Mouse (Mus musculus): Measurements from ENCODE around the gene Snhg11. TPM values are rescaled to one million over a fixed set of nuclear protein-coding genes. Genes with fewer than 3 reads are reported as not detected.

The Snhg11 gene
- 20.2 and 23.8 TPM in 2 replicates for polyA plus RNA-seq (2014; fragmentation: Nextera tagmentation; extraction: Ambion mirVana)

DNA sequence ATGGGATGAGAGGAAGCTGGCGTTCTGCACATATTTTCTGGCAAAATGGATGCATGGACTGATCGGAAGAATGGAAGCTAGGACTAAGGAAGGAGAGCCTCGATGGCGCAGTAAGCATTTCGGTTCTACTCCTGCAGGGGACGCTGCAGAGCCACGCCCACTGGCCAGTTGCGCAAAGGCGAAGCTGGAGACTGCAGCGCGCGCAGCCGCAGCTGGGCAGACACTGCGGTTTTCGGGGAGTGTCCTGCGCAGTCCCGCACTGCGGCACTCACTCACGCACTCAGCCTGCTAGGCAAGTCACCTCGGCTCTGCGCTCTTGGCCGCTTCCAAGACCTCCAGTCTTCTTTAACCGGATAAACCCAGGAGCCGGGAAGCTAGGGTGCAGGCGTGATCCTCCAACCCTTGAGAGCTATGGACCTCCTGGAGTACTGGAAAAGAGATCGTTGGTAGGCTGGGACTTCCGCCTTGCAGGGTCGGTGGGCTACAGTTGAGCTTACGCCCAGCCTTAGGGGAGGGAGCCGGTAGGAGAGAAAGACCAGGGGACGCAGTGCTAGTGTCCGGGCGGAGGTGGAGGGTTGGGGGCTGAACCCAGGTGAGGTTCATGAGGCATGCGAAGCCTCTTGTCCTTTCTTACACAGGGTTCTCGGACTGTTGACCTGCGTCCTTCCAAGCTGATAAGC lies at the start of gene Snhg11:
Snhg11 (plus strand) TSS at position 196 of the 680 bp plus-strand sequence.
- Histone ChIP-seq H3K36me3 (ENCODE audit: control insufficient read depth, insufficient read depth, low read length) (no peaks in the 10 kb centered on the region), H3K4me1 (replicated peaks; ENCODE audit: control insufficient read depth, insufficient read depth, low read length) (no peaks in the 10 kb centered on the region), H3K27ac (ENCODE audit: low read depth, low read length) (no peak within 1 kb of the TSS), H3K9me3 (ENCODE audit: control insufficient read depth, low read length) (no peaks in the 10 kb centered on the region), H3K4me2 (ENCODE audit: low read depth, low read length, severe bottlenecking) (peak within 1 kb of the TSS; percentile 51), H3K27me3 (ENCODE audit: control insufficient read depth, insufficient read depth, low read length) (peaks cover 5% of the 10 kb centered on the region; the same call in 1 of the 2 replicates), H3K9ac (ENCODE audit: low read length) (peak within 1 kb of the TSS; percentile 18; the same call in 1 of the 2 replicates), H3K4me3 (ENCODE audit: low read depth, low read length) (peak within 1 kb of the TSS; percentile 32)
- ATAC-seq (replicated peaks; ENCODE audit: low FRiP score) (peak; percentile 76), DNase-seq (ENCODE audit: low spot score) (peak; percentile 87)
- WGBS: 2% methylated on average over 36 of the region's 36 CpGs

DNA sequence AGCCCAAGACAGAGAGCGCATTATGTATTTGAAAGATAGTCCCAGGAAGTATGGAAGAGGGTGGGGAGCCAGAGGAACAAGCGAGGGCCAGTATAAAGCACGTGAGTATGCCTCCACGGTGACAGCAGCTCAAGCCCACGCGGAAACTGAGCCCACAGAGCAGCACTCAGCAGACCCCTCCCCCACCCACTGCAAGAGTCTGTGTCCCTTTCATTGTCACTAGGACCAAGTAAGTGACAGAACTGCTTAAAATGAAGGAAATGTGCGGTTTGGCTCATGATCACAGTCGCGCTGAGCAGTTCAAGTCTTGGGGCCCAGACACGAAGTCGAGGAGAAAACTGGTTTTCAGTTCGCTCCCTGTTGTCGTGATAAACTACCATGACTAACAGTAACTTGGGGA lies 41.1 kb upstream of the Snhg11 start:
- 90% methylated on average over 13 of the region's 13 CpGs for WGBS
- H3K9me3 ChIP-seq (ENCODE audit: control insufficient read depth, low read length): no peaks in the 10 kb centered on the region
- H3K4me2 ChIP-seq (ENCODE audit: low read depth, low read length, severe bottlenecking): no peak overlapping the region
- no peak overlapping the region for H3K27ac ChIP-seq (ENCODE audit: low read depth, low read length)
- H3K36me3 ChIP-seq (ENCODE audit: control insufficient read depth, insufficient read depth, low read length): no peaks in the 10 kb centered on the region
- H3K4me1 ChIP-seq (replicated peaks; ENCODE audit: control insufficient read depth, insufficient read depth, low read length): 0 out of 2 replicates have a peak, but pooled peaks cover 2% of the 10 kb centered on the region
- no peaks in the 10 kb centered on the region for H3K27me3 ChIP-seq (ENCODE audit: control insufficient read depth, insufficient read depth, low read length)
- ATAC-seq (replicated peaks; ENCODE audit: low FRiP score): no peak
- no peak overlapping the region for H3K9ac ChIP-seq (ENCODE audit: low read length)
- no peak overlapping the region for H3K4me3 ChIP-seq (ENCODE audit: low read depth, low read length)
- no peak for DNase-seq (ENCODE audit: low spot score)

DNA sequence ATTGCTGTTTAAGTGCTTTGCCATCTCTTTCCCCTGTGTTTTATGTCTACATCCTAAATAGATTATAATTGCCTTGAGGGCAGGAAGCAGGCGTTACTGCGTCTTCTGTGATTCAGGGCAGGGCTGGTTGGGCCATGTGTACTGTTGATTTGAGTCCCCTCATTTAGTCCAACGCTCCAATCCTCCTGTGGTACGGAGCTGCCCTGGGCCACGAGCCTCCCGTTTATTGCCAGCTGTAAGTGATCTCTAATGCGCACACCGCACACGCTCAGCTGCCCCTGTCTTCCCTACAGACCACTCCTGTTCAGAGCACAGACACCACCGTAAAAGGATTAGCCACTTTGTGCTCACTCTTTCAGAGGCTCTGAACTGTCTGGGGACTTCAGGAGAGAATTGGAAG lies 37.7 kb upstream of the Snhg11 start:
- Histone ChIP-seq H3K4me1 (replicated peaks; ENCODE audit: control insufficient read depth, insufficient read depth, low read length) (0 out of 2 replicates have a peak, but pooled peaks cover 2% of the 10 kb centered on the region), H3K9me3 (ENCODE audit: control insufficient read depth, low read length) (no peaks in the 10 kb centered on the region), H3K9ac (ENCODE audit: low read length) (no peak overlapping the region), H3K27ac (ENCODE audit: low read depth, low read length) (no peak overlapping the region), H3K4me2 (ENCODE audit: low read depth, low read length, severe bottlenecking) (no peak overlapping the region), H3K4me3 (ENCODE audit: low read depth, low read length) (no peak overlapping the region), H3K36me3 (ENCODE audit: control insufficient read depth, insufficient read depth, low read length) (no peaks in the 10 kb centered on the region), H3K27me3 (ENCODE audit: control insufficient read depth, insufficient read depth, low read length) (no peaks in the 10 kb centered on the region)
- ATAC-seq (replicated peaks; ENCODE audit: low FRiP score) (no peak), DNase-seq (ENCODE audit: low spot score) (no peak)
- WGBS: 82% methylated on average over 10 of the region's 10 CpGs

DNA sequence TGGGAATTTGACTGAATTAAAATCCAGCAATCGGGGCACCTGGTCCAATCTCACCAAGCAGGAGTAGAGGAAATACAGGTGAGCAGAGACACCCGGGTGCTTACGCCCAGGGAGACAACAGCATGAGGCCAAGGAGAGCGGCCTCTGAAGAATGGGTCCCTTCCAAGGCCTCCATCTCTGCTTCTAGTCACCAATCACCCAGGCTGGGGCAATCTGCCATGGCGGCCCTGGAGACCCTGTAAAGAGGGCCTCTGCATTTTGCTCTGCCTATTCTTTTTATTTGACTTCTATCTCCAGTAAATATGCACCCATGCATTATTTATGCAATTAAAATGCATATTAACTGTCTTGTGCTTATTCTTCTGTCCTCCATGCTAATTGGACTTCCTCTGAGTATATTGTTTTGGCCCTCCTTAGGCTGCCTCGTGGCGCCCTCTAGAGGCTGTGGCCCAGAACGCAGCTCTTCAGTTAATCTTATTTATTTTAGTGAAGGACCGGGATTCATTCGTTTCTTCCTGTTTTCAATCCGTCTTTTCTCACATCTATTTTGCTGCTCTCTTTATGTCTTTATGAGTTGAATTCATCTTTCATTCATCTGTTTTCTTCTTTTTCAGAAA lies 35.4 kb upstream of the Snhg11 start:
- DNase-seq (ENCODE audit: low spot score) (peak; percentile 81), ATAC-seq (replicated peaks; ENCODE audit: low FRiP score) (no peak)
- Histone ChIP-seq H3K4me1 (replicated peaks; ENCODE audit: control insufficient read depth, insufficient read depth, low read length) (0 out of 2 replicates have a peak, but pooled peaks cover 2% of the 10 kb centered on the region), H3K27ac (ENCODE audit: low read depth, low read length) (no peak overlapping the region), H3K9ac (ENCODE audit: low read length) (no peak overlapping the region), H3K4me3 (ENCODE audit: low read depth, low read length) (no peak overlapping the region), H3K9me3 (ENCODE audit: control insufficient read depth, low read length) (no peaks in the 10 kb centered on the region), H3K27me3 (ENCODE audit: control insufficient read depth, insufficient read depth, low read length) (no peaks in the 10 kb centered on the region), H3K36me3 (ENCODE audit: control insufficient read depth, insufficient read depth, low read length) (no peaks in the 10 kb centered on the region), H3K4me2 (ENCODE audit: low read depth, low read length, severe bottlenecking) (no peak overlapping the region)
- 40% methylated on average over 11 of the region's 11 CpGs for WGBS

DNA sequence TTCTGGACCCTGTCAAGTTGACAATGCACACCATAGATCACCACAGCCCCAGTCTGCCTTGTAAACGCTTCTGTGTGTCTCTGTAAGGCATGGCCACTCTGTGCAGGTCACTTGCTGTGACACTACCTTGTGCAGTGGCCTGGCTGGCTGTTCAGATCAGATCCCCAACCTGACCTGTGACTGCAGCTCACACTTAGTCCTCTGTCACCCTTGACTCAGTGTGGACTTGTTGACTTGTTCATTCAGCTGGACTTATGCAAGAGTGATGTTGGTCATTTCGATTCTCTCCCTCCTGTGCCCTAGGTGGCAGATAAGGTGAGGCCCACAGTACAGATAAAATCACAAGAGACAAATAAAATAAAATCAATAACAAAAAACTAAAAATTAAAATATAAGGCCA lies 34.1 kb upstream of the Snhg11 start:
- Histone ChIP-seq H3K4me2 (ENCODE audit: low read depth, low read length, severe bottlenecking) (no peak overlapping the region), H3K9me3 (ENCODE audit: control insufficient read depth, low read length) (no peaks in the 10 kb centered on the region), H3K4me1 (replicated peaks; ENCODE audit: control insufficient read depth, insufficient read depth, low read length) (no peaks in the 10 kb centered on the region), H3K27me3 (ENCODE audit: control insufficient read depth, insufficient read depth, low read length) (no peaks in the 10 kb centered on the region), H3K36me3 (ENCODE audit: control insufficient read depth, insufficient read depth, low read length) (no peaks in the 10 kb centered on the region), H3K4me3 (ENCODE audit: low read depth, low read length) (no peak overlapping the region), H3K9ac (ENCODE audit: low read length) (no peak overlapping the region), H3K27ac (ENCODE audit: low read depth, low read length) (no peak overlapping the region)
- ATAC-seq (replicated peaks; ENCODE audit: low FRiP score) (no peak), DNase-seq (ENCODE audit: low spot score) (no peak)
- whole genome bisulfite sequencing: 87% methylated on average over 2 of the region's 2 CpGs

DNA sequence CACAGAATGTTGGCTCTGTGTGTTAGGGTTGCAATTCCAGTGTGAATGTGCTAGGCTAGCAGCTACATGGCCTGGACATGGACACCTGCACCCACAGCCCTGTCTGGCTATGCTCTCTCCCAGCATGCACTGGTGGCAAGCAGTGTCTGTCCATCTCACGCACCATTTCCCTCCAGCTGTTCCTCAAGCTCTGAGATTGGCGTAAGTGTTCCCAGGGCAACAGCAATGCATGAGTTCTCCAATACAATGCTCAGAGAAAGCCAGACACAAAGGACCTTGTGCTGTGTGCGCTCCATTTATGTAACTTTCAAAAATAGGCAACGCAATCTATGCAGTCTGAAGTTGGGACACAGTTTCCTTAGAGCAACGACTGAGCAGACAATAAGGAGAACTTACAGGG lies 31.9 kb upstream of the Snhg11 start:
- H3K4me3 ChIP-seq (ENCODE audit: low read depth, low read length): no peak overlapping the region
- no peaks in the 10 kb centered on the region for H3K27me3 ChIP-seq (ENCODE audit: control insufficient read depth, insufficient read depth, low read length)
- no peak overlapping the region for H3K4me2 ChIP-seq (ENCODE audit: low read depth, low read length, severe bottlenecking)
- no peaks in the 10 kb centered on the region for H3K36me3 ChIP-seq (ENCODE audit: control insufficient read depth, insufficient read depth, low read length)
- peak; percentile 72 for ATAC-seq (replicated peaks; ENCODE audit: low FRiP score)
- H3K9ac ChIP-seq (ENCODE audit: low read length): no peak overlapping the region
- H3K4me1 ChIP-seq (replicated peaks; ENCODE audit: control insufficient read depth, insufficient read depth, low read length): no peaks in the 10 kb centered on the region
- H3K9me3 ChIP-seq (ENCODE audit: control insufficient read depth, low read length): no peaks in the 10 kb centered on the region
- DNase-seq (ENCODE audit: low spot score): peak; percentile 62
- WGBS: 19% methylated on average over 5 of the region's 5 CpGs
- peak overlapping the region; percentile 25; the same call in 1 of the 2 replicates for H3K27ac ChIP-seq (ENCODE audit: low read depth, low read length)

DNA sequence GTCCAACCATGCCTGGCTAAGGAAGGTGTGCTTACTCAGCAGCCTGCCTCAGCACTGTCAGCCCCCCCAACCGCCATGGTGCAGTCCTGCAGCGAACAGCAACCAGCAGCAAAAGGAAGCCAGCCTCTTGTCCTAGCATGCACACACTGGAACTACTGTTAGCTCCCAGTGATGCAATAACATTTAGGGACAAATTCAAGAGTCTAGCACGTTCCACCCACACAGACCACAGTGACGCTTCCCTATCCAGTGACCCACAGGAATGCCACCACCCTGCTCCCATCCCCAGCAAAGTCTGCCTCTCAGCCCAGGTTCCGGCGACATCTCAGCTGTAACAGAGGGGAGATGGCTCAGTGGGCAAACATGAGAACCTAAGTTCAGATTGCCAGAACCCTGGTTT lies 29.0 kb upstream of the Snhg11 start:
- no peak for ATAC-seq (replicated peaks; ENCODE audit: low FRiP score)
- Histone ChIP-seq H3K4me1 (replicated peaks; ENCODE audit: control insufficient read depth, insufficient read depth, low read length) (no peaks in the 10 kb centered on the region), H3K4me3 (ENCODE audit: low read depth, low read length) (no peak overlapping the region), H3K9me3 (ENCODE audit: control insufficient read depth, low read length) (no peaks in the 10 kb centered on the region), H3K9ac (ENCODE audit: low read length) (no peak overlapping the region), H3K27ac (ENCODE audit: low read depth, low read length) (no peak overlapping the region), H3K27me3 (ENCODE audit: control insufficient read depth, insufficient read depth, low read length) (no peaks in the 10 kb centered on the region), H3K4me2 (ENCODE audit: low read depth, low read length, severe bottlenecking) (no peak overlapping the region), H3K36me3 (ENCODE audit: control insufficient read depth, insufficient read depth, low read length) (no peaks in the 10 kb centered on the region)
- DNase-seq (ENCODE audit: low spot score): no peak
- 77% methylated on average over 6 of the region's 6 CpGs for WGBS

DNA sequence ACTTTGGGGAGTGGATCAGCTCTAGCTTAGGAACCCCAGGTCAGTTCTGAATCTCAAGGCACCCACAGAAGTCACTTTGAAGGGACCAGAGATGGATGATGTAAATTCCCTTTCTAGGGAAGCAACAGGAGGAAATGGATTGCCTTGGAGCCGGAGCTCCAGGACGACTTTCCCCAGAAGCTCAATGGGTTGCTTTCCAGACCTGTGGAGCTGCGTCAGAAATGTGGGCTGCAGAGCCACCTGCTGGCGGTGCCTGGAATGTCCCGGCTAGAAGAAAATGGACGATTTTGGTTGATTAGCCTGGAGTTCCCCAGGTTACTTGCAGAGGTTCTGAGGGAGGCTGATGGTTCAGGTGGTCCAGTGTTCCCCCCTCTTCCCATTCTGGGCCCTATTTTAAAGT lies 27.6 kb upstream of the Snhg11 start:
- no peak overlapping the region for H3K27ac ChIP-seq (ENCODE audit: low read depth, low read length)
- no peaks in the 10 kb centered on the region; the same call in 1 of the 2 replicates for H3K36me3 ChIP-seq (ENCODE audit: control insufficient read depth, insufficient read depth, low read length)
- no peaks in the 10 kb centered on the region for H3K9me3 ChIP-seq (ENCODE audit: control insufficient read depth, low read length)
- no peak overlapping the region for H3K9ac ChIP-seq (ENCODE audit: low read length)
- H3K27me3 ChIP-seq (ENCODE audit: control insufficient read depth, insufficient read depth, low read length): no peaks in the 10 kb centered on the region
- H3K4me2 ChIP-seq (ENCODE audit: low read depth, low read length, severe bottlenecking): no peak overlapping the region
- DNase-seq (ENCODE audit: low spot score) (peak; percentile 85), ATAC-seq (replicated peaks; ENCODE audit: low FRiP score) (peak; percentile 68)
- 6% methylated on average over 6 of the region's 6 CpGs for WGBS
- no peak overlapping the region for H3K4me3 ChIP-seq (ENCODE audit: low read depth, low read length)
- H3K4me1 ChIP-seq (replicated peaks; ENCODE audit: control insufficient read depth, insufficient read depth, low read length): no peaks in the 10 kb centered on the region
